Mouse (Mus musculus): Measurements from ENCODE around the gene Nos1.

Nos1 gene

DNA sequence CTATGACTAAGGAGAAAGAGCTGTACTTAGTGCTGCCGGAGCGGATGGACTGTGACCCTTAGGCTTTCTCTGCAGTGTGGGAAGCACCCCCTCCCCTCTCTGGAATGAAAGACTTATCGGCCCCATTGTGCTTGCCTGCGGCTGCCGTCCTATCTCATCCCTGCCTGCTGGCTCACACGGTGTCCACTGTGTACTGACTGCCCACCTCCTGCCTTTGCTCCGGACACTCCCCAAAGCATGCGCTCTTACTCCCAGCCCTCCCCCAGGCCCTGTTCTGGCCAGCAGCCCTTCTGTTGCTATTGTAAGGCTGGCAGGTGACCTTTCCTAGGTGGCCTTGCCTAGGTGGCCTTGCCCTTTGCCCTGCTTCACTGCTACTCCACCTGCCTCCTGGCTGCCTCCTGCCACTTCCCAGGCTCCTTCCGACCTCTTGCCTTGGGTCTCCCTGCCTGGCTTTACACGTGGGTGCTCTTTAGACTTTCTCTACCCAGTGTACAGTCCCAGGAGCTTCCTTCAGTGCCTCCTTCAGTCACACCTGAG lies 216.7 kb downstream of the Nos1 start:
- DNase-seq (ENCODE audit: low read depth, low spot score), result no peak

DNA sequence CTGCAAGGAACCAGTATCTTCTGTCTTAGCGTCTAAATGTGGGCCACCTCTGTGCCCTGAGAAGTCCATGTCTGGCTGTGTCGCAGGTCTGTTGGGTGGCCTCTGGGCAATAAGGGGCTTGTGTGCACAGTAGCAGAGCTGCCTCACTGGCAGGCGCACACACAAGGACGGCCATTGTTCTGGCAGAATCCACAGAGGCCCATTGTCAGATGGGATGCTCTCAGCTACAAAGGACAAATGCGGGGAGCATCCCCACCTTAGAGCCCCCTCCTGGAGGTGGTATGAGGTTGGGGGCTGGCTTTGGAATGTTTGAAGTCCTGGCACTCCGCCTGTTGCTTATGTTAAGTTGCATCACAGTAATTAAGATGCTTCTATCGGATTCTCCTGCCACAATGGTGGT lies 218.2 kb downstream of the Nos1 start:
- no peak for DNase-seq (ENCODE audit: low read depth, low spot score)

DNA sequence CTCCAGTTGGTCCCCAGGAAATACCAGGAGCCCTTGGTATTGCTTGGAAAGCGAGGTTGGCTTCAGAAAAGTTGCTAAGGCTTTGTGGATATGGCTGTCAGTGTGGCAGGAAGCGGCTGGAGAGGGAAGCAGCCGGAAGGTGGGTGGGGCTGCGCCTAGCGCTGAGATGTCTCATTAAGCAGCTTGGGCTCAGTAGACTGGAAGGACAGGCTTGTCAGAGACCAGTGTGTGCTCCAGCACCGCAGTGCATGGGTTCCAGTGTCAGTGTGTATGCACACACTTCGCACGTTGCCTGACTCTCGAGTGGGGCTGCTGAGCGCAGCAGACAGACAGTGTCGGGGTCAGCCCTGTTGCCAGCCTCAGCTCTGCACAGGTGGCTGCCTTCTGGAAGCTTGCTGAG lies 218.8 kb downstream of the Nos1 start:
- DNase-seq (ENCODE audit: low read depth, low spot score), result no peak

DNA sequence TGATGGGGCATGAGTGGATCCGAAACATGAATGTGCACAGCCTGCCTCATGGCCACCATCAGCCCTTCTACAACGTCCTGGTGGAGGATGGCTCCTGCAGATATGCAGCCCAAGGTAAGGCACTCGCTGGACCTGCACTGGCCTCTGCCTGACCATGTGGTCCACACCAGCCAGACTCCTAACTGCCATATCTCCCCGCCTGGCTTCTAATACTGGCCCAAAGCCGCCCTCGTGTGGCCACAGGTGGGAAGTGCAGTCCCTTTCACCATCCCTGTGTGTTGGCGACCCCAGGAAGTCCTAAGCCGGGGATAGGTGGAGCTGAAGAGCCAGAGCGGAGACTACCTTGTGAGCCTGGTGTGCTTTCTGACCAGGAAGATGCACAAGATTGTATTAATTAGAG lies 221.2 kb downstream of the Nos1 start:
- DNase-seq (ENCODE audit: low read depth, low spot score), result peak; percentile 78

DNA sequence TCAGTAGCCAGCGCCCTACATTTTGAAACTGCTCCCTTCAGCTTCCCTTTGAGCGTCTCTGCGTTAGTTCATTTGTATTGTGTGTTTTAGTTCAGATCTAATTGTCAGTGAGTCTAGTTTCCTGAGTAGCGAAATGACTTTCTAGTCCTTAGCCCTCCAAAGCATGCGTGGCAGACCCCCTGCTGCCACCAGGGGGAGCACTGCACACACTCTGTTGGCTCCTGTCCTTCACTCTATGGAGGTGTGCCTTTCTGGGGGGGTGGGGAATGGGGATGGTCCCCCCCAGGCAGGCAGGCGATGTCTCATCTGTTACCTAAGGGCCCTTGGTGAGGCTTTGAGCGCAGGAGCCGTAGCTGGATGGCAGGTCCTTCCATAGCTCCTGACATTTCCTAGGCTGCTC lies 223.8 kb downstream of the Nos1 start:
- peak; percentile 48 for DNase-seq (ENCODE audit: low read depth, low spot score)

DNA sequence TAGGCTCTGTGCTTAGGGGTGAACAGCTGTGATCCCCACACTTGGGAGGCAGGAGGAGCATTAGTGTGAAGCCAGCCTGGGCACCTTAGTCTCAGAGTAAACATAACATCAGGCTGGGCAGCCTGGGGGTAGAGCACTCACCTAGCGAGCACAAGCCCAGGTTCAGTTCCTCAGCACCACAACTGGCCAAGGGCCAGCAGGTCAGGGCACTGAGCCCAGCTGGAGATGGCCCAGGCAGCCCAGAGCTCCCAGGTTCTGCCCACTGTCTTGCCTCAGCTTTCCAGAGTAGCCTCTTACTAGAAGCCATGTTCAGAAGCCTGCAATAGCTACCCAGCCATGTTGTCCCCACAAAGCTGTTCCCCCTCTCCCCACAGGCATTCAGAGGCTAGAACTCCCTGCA lies 224.9 kb downstream of the Nos1 start:
- no peak for DNase-seq (ENCODE audit: low read depth, low spot score)

DNA sequence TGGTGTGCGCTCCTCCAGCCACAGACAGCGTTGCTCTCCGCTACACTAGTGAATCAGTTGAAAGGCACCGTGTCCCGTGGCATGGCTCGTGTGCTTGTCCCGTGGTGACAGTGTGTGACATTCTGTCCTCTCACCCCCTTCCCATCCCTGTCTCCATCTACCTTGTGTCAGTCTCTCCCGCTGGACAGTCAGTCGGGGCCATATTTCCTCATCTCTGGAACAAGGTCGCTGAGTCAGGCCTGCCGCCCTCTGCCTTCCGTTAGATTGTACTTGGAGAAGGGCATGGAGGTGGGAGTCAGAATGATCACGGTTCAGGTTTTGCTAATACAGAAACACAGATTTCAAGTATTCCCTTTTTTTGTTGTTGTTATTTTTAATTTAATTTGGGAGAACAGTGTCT lies 227.5 kb downstream of the Nos1 start:
- no peak for DNase-seq (ENCODE audit: low read depth, low spot score)

All from mesoderm, embryonic 11.5 days (tissue).